Mouse (Mus musculus) embryonic facial prominence, embryonic 12.5 days (tissue): ENCODE results near the gene Dnaaf2. TPM values are rescaled to one million over a fixed set of nuclear protein-coding genes. Genes with fewer than 3 reads are reported as not detected.
"Not testable (repeated sequence)": the region's sequence is repeated elsewhere in the genome, so short reads cannot be mapped to it uniquely, and the experiment has no call there.

Source experiments
- ATAC-seq: fragments of 200-750 bp; cut with Nextera tagmentation; 2 replicates; pipeline ENCODE4 v1.8.0; 2017; ENCODE audit not compliant: insufficient number of reproducible peaks, insufficient read depth, low FRiP score, low TSS enrichment
- H3K27ac ChIP-seq: fragments of 300-500 bp; sonication (generic); 2 replicates; pipeline ENCODE4 v1.5.1; 2016; ENCODE audit warnings: mild to moderate bottlenecking
- H3K27me3 ChIP-seq: fragments of 300-500 bp; sonication (generic); 2 replicates; pipeline ENCODE4 v1.6.1; 2016; ENCODE audit warnings: mild to moderate bottlenecking, moderate library complexity
- H3K36me3 ChIP-seq: fragments of 300-500 bp; sonication (generic); 2 replicates; pipeline ENCODE4 v1.6.1; 2016; ENCODE audit warnings: mild to moderate bottlenecking
- H3K4me1 ChIP-seq: fragments of 300-500 bp; sonication (generic); 2 replicates; pipeline ENCODE4 v1.6.1; 2016
- H3K4me2 ChIP-seq: fragments of 300-500 bp; sonication (generic); replicated peaks from 2 replicates; pipeline ENCODE4 v1.6.1; 2016; ENCODE audit warnings: mild to moderate bottlenecking, moderate library complexity
- H3K4me3 ChIP-seq: fragments of 300-500 bp; sonication (generic); 2 replicates; pipeline ENCODE4 v1.5.1; 2016; ENCODE audit warnings: mild to moderate bottlenecking
- H3K9ac ChIP-seq: fragments of 300-500 bp; sonication (generic); 2 replicates; pipeline ENCODE4 v1.6.1; 2016; ENCODE audit warnings: mild to moderate bottlenecking, moderate library complexity
- H3K9me3 ChIP-seq: fragments of 300-500 bp; sonication (generic); 2 replicates; pipeline ENCODE4 v1.6.1; 2016; ENCODE audit warnings: mild to moderate bottlenecking, moderate library complexity
- WGBS: fragments of 180-500 bp; shearing (Covaris S2); methylation state at CpG from one replicate; pipeline ENCODE4 v1.1.7; 2016; 5-methylcytosine and 5-hydroxymethylcytosine counted together
- polyA plus RNA-seq: library from polyadenylated mRNA; unstranded; fragments of >200 nt; fragmentation: Nextera tagmentation; extraction: Ambion mirVana; gene quantifications from 2 replicates; pipeline ENCODE4 v1.2.1, GENCODE M21; 2016

Dnaaf2 gene
- polyA plus RNA-seq, 1 experiment from 2014 or later = 15.0 TPM

- Histone ChIP-seq H3K4me3 (peak within 1 kb of the TSS; percentile 75), H3K27ac (peak within 1 kb of the TSS; percentile 93), H3K36me3 (peaks cover 20% of the 10 kb centered on the region), H3K4me2 (peak within 1 kb of the TSS; percentile 71), H3K9ac (peak within 1 kb of the TSS; percentile 91)
- WGBS = under 1% methylated on average over 60 of the region's 68 CpGs
- not testable (repeated sequence) for H3K4me1 ChIP-seq, H3K27me3 ChIP-seq, H3K9me3 ChIP-seq
- ATAC-seq = peak; percentile 99
Measured at GRCm38 (mm10) chr12:69158765-69159577, 39.3 kb downstream of the Dnaaf2 start, which contains the start of gene Rps29. Gene Rps29, minus strand, starts transcription at chr12:69159186.

GRCm38 (mm10) chr12:69158366-69158764 is 39.9 kb downstream of the Dnaaf2 start:
- Histone ChIP-seq H3K36me3 (peaks cover 20% of the 10 kb centered on the region), H3K27ac (peak overlapping the region; percentile 93), H3K4me1 (peaks cover 4% of the 10 kb centered on the region), H3K27me3 (no peaks in the 10 kb centered on the region), H3K9ac (peak overlapping the region; percentile 91), H3K9me3 (no peaks in the 10 kb centered on the region), H3K4me2 (peak overlapping the region; percentile 71), H3K4me3 (peak overlapping the region; percentile 75)
- 1% methylated on average over 19 of the region's 19 CpGs for WGBS
- ATAC-seq = no peak

DNA sequence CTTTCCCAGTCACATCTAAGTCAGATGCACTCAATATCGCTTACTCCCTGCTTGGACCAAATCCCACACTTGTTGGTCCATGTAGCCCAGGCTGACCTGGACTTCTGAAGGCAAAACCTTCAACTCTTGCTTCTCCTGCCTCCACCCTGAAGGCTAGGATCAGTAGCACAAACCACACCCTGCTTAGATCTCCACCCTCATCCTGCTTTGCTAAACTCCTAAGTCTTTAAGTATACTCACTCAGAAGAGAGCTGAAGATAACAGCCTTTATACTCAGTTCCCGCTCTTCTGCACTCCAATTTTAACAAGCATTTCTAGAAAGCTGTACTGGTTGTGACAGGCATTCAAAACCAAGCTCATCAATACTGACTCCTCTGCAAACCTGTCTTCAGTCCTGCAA is 41.1 kb downstream of the Dnaaf2 start:
- H3K9ac ChIP-seq = no peak overlapping the region
- no peaks in the 10 kb centered on the region for H3K9me3 ChIP-seq
- H3K27ac ChIP-seq = no peak overlapping the region
- no peak overlapping the region for H3K4me2 ChIP-seq
- 97% methylated on average over 2 of the region's 2 CpGs for WGBS
- H3K36me3 ChIP-seq = peaks cover 20% of the 10 kb centered on the region
- peaks cover 4% of the 10 kb centered on the region for H3K4me1 ChIP-seq
- no peak for ATAC-seq
- no peak overlapping the region for H3K4me3 ChIP-seq
- no peaks in the 10 kb centered on the region for H3K27me3 ChIP-seq

- no peak for ATAC-seq
- no peak overlapping the region for H3K27ac ChIP-seq
Measured at GRCm38 (mm10) chr12:69156436-69156835, 41.8 kb downstream of the Dnaaf2 start.

DNA sequence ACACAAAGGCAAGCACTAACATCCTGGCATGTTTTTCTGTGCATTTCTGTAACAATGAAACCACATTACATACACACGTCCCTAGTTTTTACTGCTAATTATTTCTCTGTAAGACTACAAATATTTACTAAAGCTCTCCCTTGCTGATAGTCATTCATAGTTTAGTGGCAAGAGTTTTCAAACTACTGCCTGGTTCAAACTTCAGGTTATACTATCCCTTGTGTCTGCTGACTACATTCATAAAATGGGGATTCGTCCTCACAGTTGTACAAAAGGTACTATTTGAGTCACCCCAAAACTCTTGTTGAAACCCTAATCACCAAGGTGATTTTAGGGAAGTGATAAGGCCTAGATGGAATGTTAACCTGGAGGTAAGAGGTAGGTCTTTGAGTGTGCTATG is 42.3 kb downstream of the Dnaaf2 start:
- H3K9me3 ChIP-seq = no peaks in the 10 kb centered on the region
- no peak overlapping the region for H3K4me2 ChIP-seq
- peaks cover 4% of the 10 kb centered on the region for H3K4me1 ChIP-seq
- H3K36me3 ChIP-seq = peaks cover 20% of the 10 kb centered on the region
- H3K27ac ChIP-seq = no peak overlapping the region
- 86% methylated on average over 2 of the region's 2 CpGs for WGBS
- ATAC-seq = no peak
- no peak overlapping the region for H3K4me3 ChIP-seq
- no peaks in the 10 kb centered on the region for H3K27me3 ChIP-seq
- H3K9ac ChIP-seq = no peak overlapping the region

More at GRCm38 (mm10) chr12:69156436-69156835, 41.8 kb downstream of the Dnaaf2 start:
- no peak overlapping the region for H3K9ac ChIP-seq
- H3K36me3 ChIP-seq = peaks cover 20% of the 10 kb centered on the region
- H3K4me1 ChIP-seq = peaks cover 4% of the 10 kb centered on the region
- H3K4me2 ChIP-seq = no peak overlapping the region
- no peaks in the 10 kb centered on the region for H3K9me3 ChIP-seq
- H3K27me3 ChIP-seq = no peaks in the 10 kb centered on the region
- no peak overlapping the region for H3K4me3 ChIP-seq
- 86% methylated on average over 4 of the region's 4 CpGs for WGBS

GRCm38 (mm10) chr12:69150049-69150448 is 48.2 kb downstream of the Dnaaf2 start:
- H3K4me1 ChIP-seq = no peaks in the 10 kb centered on the region
- no peaks in the 10 kb centered on the region for H3K36me3 ChIP-seq
- no peaks in the 10 kb centered on the region for H3K9me3 ChIP-seq
- no peak for ATAC-seq
- no peak overlapping the region for H3K4me2 ChIP-seq
- H3K4me3 ChIP-seq = no peak overlapping the region
- no peak overlapping the region for H3K9ac ChIP-seq
- 82% methylated on average over 13 of the region's 13 CpGs for WGBS
- H3K27me3 ChIP-seq = no peaks in the 10 kb centered on the region
- H3K27ac ChIP-seq = no peak overlapping the region

- 89% methylated on average over 5 of the region's 5 CpGs for WGBS
- H3K9me3 ChIP-seq = no peaks in the 10 kb centered on the region
- no peak overlapping the region for H3K9ac ChIP-seq
Measured at GRCm38 (mm10) chr12:69147166-69147735, 51.0 kb downstream of the Dnaaf2 start.

GRCm38 (mm10) chr12:69143460-69143859 is 54.8 kb downstream of the Dnaaf2 start:
- Histone ChIP-seq H3K36me3 (no peaks in the 10 kb centered on the region), H3K4me2 (no peak overlapping the region), H3K27ac (no peak overlapping the region), H3K4me3 (no peak overlapping the region), H3K9me3 (no peaks in the 10 kb centered on the region), H3K9ac (no peak overlapping the region), H3K4me1 (no peaks in the 10 kb centered on the region), H3K27me3 (no peaks in the 10 kb centered on the region)
- 71% methylated on average over 6 of the region's 6 CpGs for WGBS
- ATAC-seq = no peak

More at GRCm38 (mm10) chr12:69147166-69147735, 51.0 kb downstream of the Dnaaf2 start:
- ATAC-seq = no peak
- Histone ChIP-seq H3K4me3 (no peak overlapping the region), H3K36me3 (no peaks in the 10 kb centered on the region), H3K4me1 (no peaks in the 10 kb centered on the region), H3K4me2 (no peak overlapping the region), H3K27ac (no peak overlapping the region), H3K27me3 (no peaks in the 10 kb centered on the region)

DNA sequence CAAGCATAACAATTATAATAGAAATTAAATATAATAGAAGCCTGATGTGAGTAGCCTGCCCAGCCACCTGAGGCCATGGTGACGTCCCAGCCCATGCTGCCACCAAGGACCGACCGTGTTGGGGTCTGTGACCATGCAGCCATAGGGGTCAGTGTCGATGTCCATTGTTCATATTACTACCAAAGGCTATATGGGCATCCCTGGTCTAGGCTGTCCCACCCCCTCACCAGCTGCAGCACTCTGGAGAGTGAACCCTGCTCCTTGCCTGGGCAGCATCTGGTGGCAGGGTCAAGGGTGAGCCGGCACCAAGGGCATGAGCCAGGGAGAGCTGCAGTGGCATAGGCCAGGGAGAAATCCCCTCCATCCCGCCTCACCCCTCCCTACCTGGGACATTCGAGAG is 58.4 kb downstream of the Dnaaf2 start:
- no peak for ATAC-seq
- WGBS = 81% methylated on average over 7 of the region's 7 CpGs
- Histone ChIP-seq H3K4me2 (no peak overlapping the region), H3K4me3 (no peak overlapping the region), H3K27ac (no peak overlapping the region), H3K9me3 (no peaks in the 10 kb centered on the region), H3K27me3 (no peaks in the 10 kb centered on the region), H3K4me1 (no peaks in the 10 kb centered on the region), H3K9ac (no peak overlapping the region), H3K36me3 (no peaks in the 10 kb centered on the region)

DNA sequence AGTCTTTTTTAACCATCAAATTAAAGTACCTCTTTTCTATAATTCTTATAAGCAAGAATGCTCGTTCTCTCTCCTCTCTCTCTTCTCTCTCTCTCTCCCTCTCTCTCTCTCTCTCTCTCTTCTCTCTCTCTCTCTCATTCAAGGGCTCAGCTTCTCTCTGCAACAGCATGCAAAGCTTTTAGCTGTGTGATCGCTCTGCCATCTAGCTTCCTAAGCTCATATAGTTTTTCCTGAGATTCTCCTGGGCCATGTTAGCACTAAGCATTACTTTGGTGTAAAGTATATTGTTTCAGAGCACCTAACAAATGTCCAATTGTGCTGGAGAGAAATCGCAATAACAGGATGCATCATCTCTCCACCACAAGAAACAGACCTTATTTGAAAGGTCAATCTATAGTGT is 59.0 kb downstream of the Dnaaf2 start:
- H3K4me2 ChIP-seq = no peak overlapping the region
- H3K9ac ChIP-seq = no peak overlapping the region
- no peaks in the 10 kb centered on the region for H3K27me3 ChIP-seq
- no peaks in the 10 kb centered on the region for H3K36me3 ChIP-seq
- 83% methylated on average over 3 of the region's 3 CpGs for WGBS
- no peak overlapping the region for H3K4me3 ChIP-seq
- H3K4me1 ChIP-seq = no peaks in the 10 kb centered on the region
- no peaks in the 10 kb centered on the region for H3K9me3 ChIP-seq
- ATAC-seq = no peak
- H3K27ac ChIP-seq = no peak overlapping the region
